Mouse (Mus musculus) G1E (cell line): ENCODE data around the gene Nes. TPM values are rescaled to one million over a fixed set of nuclear protein-coding genes. Genes with fewer than 3 reads are reported as not detected.
A peak's percentile ranks its signal among the peaks of the same experiment; 100 is the strongest.

Experiments used
- ATAC-seq: 2 replicates; pipeline ENCODE4 v1.8.0; 2016; ENCODE audit warnings: mild to moderate bottlenecking; ENCODE audit not compliant: insufficient number of reproducible peaks, poor library complexity, low FRiP score, severe bottlenecking; ENCODE audit errors: extremely low read depth
- DNase-seq: peaks from one replicate; pipeline ENCODE4 v3.0.0; 2012; ENCODE audit warnings: low spot score
- H3K27me3 ChIP-seq: 2 replicates; pipeline ENCODE4 v1.6.1; 2012; ENCODE audit warnings: mild to moderate bottlenecking, low read length, inconsistent platforms; ENCODE audit not compliant: insufficient read depth
- H3K36me3 ChIP-seq: replicated peaks from 2 replicates; pipeline ENCODE3; 2012; ENCODE audit warnings: mild to moderate bottlenecking, inconsistent platforms
- H3K4me1 ChIP-seq: 2 replicates; pipeline ENCODE4 v1.6.1; 2012; ENCODE audit warnings: low read depth, low read length, inconsistent platforms, mixed read lengths; ENCODE audit not compliant: insufficient read depth
- H3K4me3 ChIP-seq: 2 replicates; pipeline ENCODE4 v1.5.1; 2012; ENCODE audit warnings: low read depth, mild to moderate bottlenecking, inconsistent platforms, low read length, moderate library complexity, mixed read lengths
- H3K9me3 ChIP-seq: replicated peaks from 2 replicates; pipeline ENCODE4 v1.6.1; 2012; ENCODE audit warnings: inconsistent platforms
- CTCF ChIP-seq: IDR thresholded peaks from 2 replicates; pipeline ENCODE4 v1.5.1; 2012; ENCODE audit warnings: low read depth, low read length, inconsistent platforms, mixed read lengths
- GATA1 ChIP-seq: IDR thresholded peaks from 2 replicates; pipeline ENCODE4 v1.6.1; 2012; ENCODE audit warnings: borderline replicate concordance, low read length, inconsistent platforms, mixed read lengths
- GATA2 ChIP-seq: IDR thresholded peaks from 2 replicates; pipeline ENCODE4 v1.6.1; 2012; ENCODE audit warnings: low read depth, low read length, inconsistent platforms, borderline replicate concordance
- POLR2AphosphoS5 ChIP-seq: IDR thresholded peaks from 2 replicates; pipeline ENCODE4 v1.6.1; 2012; ENCODE audit warnings: low read depth, low read length, inconsistent platforms; ENCODE audit not compliant: insufficient replicate concordance
- TAL1 ChIP-seq: conservative IDR thresholded peaks from 2 replicates; pipeline ENCODE4 v1.6.1; 2012; ENCODE audit warnings: low read depth, low read length, inconsistent platforms, mixed read lengths
- polyA plus RNA-seq: library from polyadenylated mRNA; stranded (reverse); fragments of >175 nt; gene quantifications from 2 replicates; pipeline ENCODE4 v1.2.3, GENCODE M21; 2012
- total RNA-seq, 2 experiments: library from RNA; stranded (forward) in 1 of 2; stranded (reverse) in 1 of 2; fragments of 200-1000 nt in 1 of 2; fragments of >200 nt in 1 of 2; fragmentation: Nextera tagmentation in 1 of 2; gene quantifications; 2 replicates each; pipeline ENCODE4 v1.2.3; 2014 to 2017

Nes gene
- total and polyA plus RNA-seq, 3 experiments, result 0.02 to 0.22 TPM; not detected in 1

DNA sequence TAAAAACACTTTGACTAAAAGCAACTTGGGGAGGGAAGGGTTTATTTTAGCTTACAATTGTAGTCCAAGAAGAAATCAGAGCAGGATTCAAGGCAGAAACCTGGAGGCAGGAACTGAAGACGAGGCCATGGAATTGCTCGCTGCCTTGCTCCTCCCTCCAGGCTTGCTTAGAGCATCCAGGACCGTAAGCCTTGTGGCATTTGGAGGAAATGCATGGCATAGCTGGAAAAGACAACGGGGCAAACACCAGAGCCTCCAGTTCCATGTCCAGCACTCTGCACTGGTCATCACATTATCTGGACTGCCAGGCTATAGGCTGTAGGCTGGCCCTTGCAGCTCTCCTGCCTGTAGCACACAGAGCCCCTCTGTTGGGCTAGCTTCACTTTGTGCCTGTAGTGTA, 36.4 kb upstream of the Nes start:
- H3K27me3 ChIP-seq, result no peaks in the 10 kb centered on the region
- no peak for ATAC-seq
- no peaks in the 10 kb centered on the region for H3K9me3 ChIP-seq
- H3K4me3 ChIP-seq, result peak overlapping the region; percentile 53; the same call in 1 of the 2 replicates
- peaks cover 59% of the 10 kb centered on the region for H3K4me1 ChIP-seq
- peaks cover 81% of the 10 kb centered on the region for H3K36me3 ChIP-seq
- TF ChIP-seq POLR2AphosphoS5, result no peak
- no peak for TF ChIP-seq GATA1
- no peak for TF ChIP-seq CTCF
- no peak for TF ChIP-seq TAL1
- no peak for TF ChIP-seq GATA2
- no peak for DNase-seq

- no peak for DNase-seq
- TF ChIP-seq POLR2AphosphoS5 (no peak), GATA1 (no peak), CTCF (no peak), GATA2 (no peak), TAL1 (no peak)
- no peak for ATAC-seq
- no peaks in the 10 kb centered on the region for H3K27me3 ChIP-seq
- no peak overlapping the region for H3K4me3 ChIP-seq
- peaks cover 88% of the 10 kb centered on the region for H3K36me3 ChIP-seq
- H3K4me1 ChIP-seq, result peaks cover 59% of the 10 kb centered on the region
- H3K9me3 ChIP-seq, result no peaks in the 10 kb centered on the region
Observed at GRCm38 (mm10) chr3:87935201-87935600, 35.7 kb upstream of the Nes start.

DNA sequence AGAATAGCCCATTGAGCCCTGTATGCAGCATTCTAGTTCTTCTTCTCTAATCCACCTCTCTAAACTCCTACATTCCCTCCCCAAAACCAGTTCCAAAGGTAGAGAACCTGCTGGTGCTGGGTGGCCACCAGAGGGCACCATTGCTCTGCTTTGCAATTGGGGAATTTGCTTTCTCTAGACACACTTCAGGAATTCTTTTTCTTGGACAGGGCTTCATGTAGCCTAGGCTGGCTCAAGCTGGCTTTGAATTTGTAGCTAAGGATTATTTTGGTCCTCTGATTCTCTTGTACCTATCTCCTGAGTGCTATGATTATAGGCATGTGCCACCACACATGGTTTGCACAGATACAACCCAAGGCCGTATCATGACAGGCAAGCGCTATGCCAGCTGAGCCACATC, 35.1 kb upstream of the Nes start:
- H3K27me3 ChIP-seq, result no peaks in the 10 kb centered on the region
- H3K36me3 ChIP-seq, result peaks cover 92% of the 10 kb centered on the region
- peak overlapping the region; percentile 60; the same call in 1 of the 2 replicates for H3K4me3 ChIP-seq
- H3K4me1 ChIP-seq, result peaks cover 59% of the 10 kb centered on the region
- H3K9me3 ChIP-seq, result no peaks in the 10 kb centered on the region
- DNase-seq (no peak), ATAC-seq (no peak)
- TF ChIP-seq POLR2AphosphoS5, result no peak
- TF ChIP-seq CTCF, result peak; percentile 83

DNA sequence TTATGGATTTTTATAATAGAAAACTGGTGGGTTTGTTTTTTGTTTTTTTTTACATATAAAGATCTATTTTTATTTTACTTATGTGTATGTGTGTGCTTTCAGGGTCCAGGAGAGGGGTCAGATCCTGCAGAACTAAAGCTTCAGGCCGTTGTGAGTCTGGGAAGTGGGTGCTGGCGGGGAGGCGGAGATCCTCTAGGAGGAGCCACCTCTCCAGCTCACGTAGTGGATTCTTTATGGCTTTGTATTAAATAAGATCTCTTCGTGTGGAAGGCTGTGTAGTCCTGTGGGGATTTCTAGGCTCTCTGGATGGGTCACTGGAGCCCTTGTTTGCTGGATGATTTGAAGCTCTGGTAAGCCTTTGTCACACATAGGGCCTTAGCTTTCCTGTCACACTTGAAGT, 30.3 kb upstream of the Nes start:
- Histone ChIP-seq H3K4me3 (no peak overlapping the region), H3K27me3 (no peaks in the 10 kb centered on the region), H3K9me3 (no peaks in the 10 kb centered on the region), H3K4me1 (peaks cover 18% of the 10 kb centered on the region), H3K36me3 (peaks cover 97% of the 10 kb centered on the region)
- TF ChIP-seq GATA1 (no peak), TAL1 (no peak), POLR2AphosphoS5 (no peak), GATA2 (no peak), CTCF (no peak)
- ATAC-seq (no peak), DNase-seq (no peak)

- no peak for ATAC-seq
- Histone ChIP-seq H3K27me3 (peaks cover 7% of the 10 kb centered on the region), H3K36me3 (peaks cover 82% of the 10 kb centered on the region), H3K4me1 (peaks cover 17% of the 10 kb centered on the region; the same call in 1 of the 2 replicates), H3K9me3 (no peaks in the 10 kb centered on the region), H3K4me3 (no peak overlapping the region)
- TF ChIP-seq GATA1 (no peak), POLR2AphosphoS5 (no peak), TAL1 (no peak)
- DNase-seq, result no peak
Observed at GRCm38 (mm10) chr3:87942471-87942870, 28.4 kb upstream of the Nes start.

GRCm38 (mm10) chr3:87943586-87943985, 27.3 kb upstream of the Nes start:
- H3K9me3 ChIP-seq, result no peaks in the 10 kb centered on the region
- H3K4me3 ChIP-seq, result no peak overlapping the region
- no peak for TF ChIP-seq POLR2AphosphoS5
- no peak for TF ChIP-seq GATA2
- TF ChIP-seq CTCF, result no peak
- no peak for TF ChIP-seq GATA1
- TF ChIP-seq TAL1, result no peak
- ATAC-seq, result no peak
- no peak for DNase-seq
- peaks cover 70% of the 10 kb centered on the region for H3K36me3 ChIP-seq
- peaks cover 18% of the 10 kb centered on the region for H3K27me3 ChIP-seq
- peaks cover 23% of the 10 kb centered on the region for H3K4me1 ChIP-seq

GRCm38 (mm10) chr3:87944838-87945600, 25.9 kb upstream of the Nes start:
- Histone ChIP-seq H3K9me3 (no peaks in the 10 kb centered on the region), H3K4me1 (peaks cover 25% of the 10 kb centered on the region), H3K4me3 (no peak overlapping the region), H3K27me3 (peaks cover 32% of the 10 kb centered on the region), H3K36me3 (peaks cover 56% of the 10 kb centered on the region)
- TF ChIP-seq GATA2, result no peak
- TF ChIP-seq GATA1, result no peak
- no peak for TF ChIP-seq POLR2AphosphoS5
- ATAC-seq (no peak), DNase-seq (no peak)
